Mouse (Mus musculus): ENCODE measurements around the gene Ift140.

Gene Ift140

GRCm38 (mm10) chr17:25077771-25078372 is 62.0 kb downstream of the Ift140 start:
- DNase-seq: no peak

- no peak for DNase-seq
These were observed 64.3 kb downstream of the Ift140 start for GRCm38 (mm10) chr17:25080210-25080609.

GRCm38 (mm10) chr17:25080960-25081381 is 65.1 kb downstream of the Ift140 start:
- DNase-seq: no peak

GRCm38 (mm10) chr17:25082081-25082847 is 66.4 kb downstream of the Ift140 start:
- DNase-seq: no peak

GRCm38 (mm10) chr17:25082887-25083286 is 67.0 kb downstream of the Ift140 start:
- no peak for DNase-seq

- no peak for DNase-seq
These were observed 67.6 kb downstream of the Ift140 start, which contains the start of gene Tmem204 for GRCm38 (mm10) chr17:25083444-25083931. Tmem204 (minus strand) TSS chr17:25083591.

- DNase-seq: no peak
These were observed 69.0 kb downstream of the Ift140 start for GRCm38 (mm10) chr17:25084835-25085385.

- DNase-seq: no peak
These were observed 70.8 kb downstream of the Ift140 start for GRCm38 (mm10) chr17:25086724-25087123.

- DNase-seq: no peak
These were observed 73.3 kb downstream of the Ift140 start for GRCm38 (mm10) chr17:25089158-25089557.

GRCm38 (mm10) chr17:25090450-25090849 is 74.6 kb downstream of the Ift140 start:
- DNase-seq: no peak

GRCm38 (mm10) chr17:25096221-25096620 is 80.3 kb downstream of the Ift140 start:
- DNase-seq: no peak

GRCm38 (mm10) chr17:25100052-25100451 is 84.2 kb downstream of the Ift140 start:
- DNase-seq: no peak

GRCm38 (mm10) chr17:25101338-25101737 is 85.5 kb downstream of the Ift140 start:
- no peak for DNase-seq

GRCm38 (mm10) chr17:25107786-25108185 is 91.9 kb downstream of the Ift140 start:
- DNase-seq: no peak

- peak; percentile 9 for DNase-seq
These were observed 93.7 kb downstream of the Ift140 start for GRCm38 (mm10) chr17:25109578-25109977.

GRCm38 (mm10) chr17:25110590-25110989 is 94.7 kb downstream of the Ift140 start:
- no peak for DNase-seq

GRCm38 (mm10) chr17:25111220-25111619 is 95.3 kb downstream of the Ift140 start:
- DNase-seq: no peak

GRCm38 (mm10) chr17:25111739-25112422 is 96.0 kb downstream of the Ift140 start:
- DNase-seq: no peak

- no peak for DNase-seq
These were observed 96.5 kb downstream of the Ift140 start for GRCm38 (mm10) chr17:25112423-25112810.

- DNase-seq: no peak
These were observed 99.2 kb downstream of the Ift140 start for GRCm38 (mm10) chr17:25114908-25115645.

- DNase-seq: peak; percentile 94
These were observed 100.0 kb downstream of the Ift140 start, which contains the start of gene Telo2 for GRCm38 (mm10) chr17:25115664-25116432. Telo2 (minus strand) TSS chr17:25115967.

- peak; percentile 36 for DNase-seq
These were observed 101.4 kb downstream of the Ift140 start for GRCm38 (mm10) chr17:25117263-25117662.
